Mouse (Mus musculus): ENCODE data around the gene Uqcrc1. TPM values are rescaled to one million over a fixed set of nuclear protein-coding genes. Genes with fewer than 3 reads are reported as not detected.
A peak's percentile ranks its signal among the peaks of the same experiment; 100 is the strongest.

Uqcrc1 gene
- 100 to 1,000 TPM; 390 to 394 TPM for total RNA-seq (2021)

GRCm38 (mm10) chr9:108936418-108937364 lies at the start of gene Uqcrc1:
Uqcrc1 (plus strand) TSS chr9:108936633.
- peak; percentile 96 for DNase-seq (ENCODE audit: low spot score in 2 of 2)
- intact Hi-C loops (cut with DNase I) = loop anchor here (2.0 kb wide), 1 partner anchor 54 kb away; the partner anchor contains the start of gene Pfkfb4

GRCm38 (mm10) chr9:108912308-108912707 lies 24.1 kb upstream of the Uqcrc1 start:
- intact Hi-C loops (cut with DNase I) = no loop called here

GRCm38 (mm10) chr9:108913161-108913560 lies 23.3 kb upstream of the Uqcrc1 start:
- intact Hi-C loops (cut with DNase I) = no loop called here

More at GRCm38 (mm10) chr9:108912308-108912707, 24.1 kb upstream of the Uqcrc1 start:
- no peak for DNase-seq (ENCODE audit: low spot score in 2 of 2)

GRCm38 (mm10) chr9:108913621-108914020 lies 22.8 kb upstream of the Uqcrc1 start:
- intact Hi-C loops (cut with DNase I) = no loop called here
- DNase-seq (ENCODE audit: low spot score in 2 of 2) = no peak

More at GRCm38 (mm10) chr9:108913161-108913560, 23.3 kb upstream of the Uqcrc1 start:
- no peak for DNase-seq (ENCODE audit: low spot score in 2 of 2)

- peak; percentile 42 to 62 for DNase-seq (ENCODE audit: low spot score in 2 of 2)
- intact Hi-C loops (cut with DNase I) = no loop called here
Measured at GRCm38 (mm10) chr9:108914491-108914890, 21.9 kb upstream of the Uqcrc1 start, which contains the start of gene Tmem89. Tmem89 (plus strand) TSS chr9:108914619.

- intact Hi-C loops (cut with DNase I) = no loop called here
- no peak for DNase-seq (ENCODE audit: low spot score in 2 of 2)
Measured at GRCm38 (mm10) chr9:108925897-108926296, 10.5 kb upstream of the Uqcrc1 start.

- intact Hi-C loops (cut with DNase I) = no loop called here
- DNase-seq (ENCODE audit: low spot score in 2 of 2) = no peak
Measured at GRCm38 (mm10) chr9:108928424-108928823, 8.0 kb upstream of the Uqcrc1 start.

- intact Hi-C loops (cut with DNase I) = loop anchor here (2.0 kb wide), 1 partner anchor 55 kb away; the partner anchor contains the start of gene Pfkfb4
- DNase-seq (ENCODE audit: low spot score in 2 of 2) = no peak
Measured at GRCm38 (mm10) chr9:108935991-108936390, 442 bp upstream of the Uqcrc1 start.

GRCm38 (mm10) chr9:108945111-108945510 lies 8.7 kb downstream of the Uqcrc1 start:
- intact Hi-C loops (cut with DNase I) = no loop called here
- peak in 1 of 2 experiments; percentile 37 for DNase-seq (ENCODE audit: low spot score in 2 of 2)

- intact Hi-C loops (cut with DNase I) = no loop called here
- DNase-seq (ENCODE audit: low spot score in 2 of 2) = no peak
Measured at GRCm38 (mm10) chr9:108945608-108946007, 9.2 kb downstream of the Uqcrc1 start.

- intact Hi-C loops (cut with DNase I) = no loop called here
- DNase-seq (ENCODE audit: low spot score in 2 of 2) = no peak
Measured at GRCm38 (mm10) chr9:108949231-108949966, 13.0 kb downstream of the Uqcrc1 start.

- DNase-seq (ENCODE audit: low spot score in 2 of 2) = no peak
- intact Hi-C loops (cut with DNase I) = no loop called here
Measured at GRCm38 (mm10) chr9:108949967-108950728, 13.7 kb downstream of the Uqcrc1 start.

GRCm38 (mm10) chr9:108953081-108953636 lies 16.7 kb downstream of the Uqcrc1 start, which contains the start of gene Col7a1:
Col7a1 (plus strand) TSS chr9:108953586.
- intact Hi-C loops (cut with DNase I) = no loop called here
- no peak for DNase-seq (ENCODE audit: low spot score in 2 of 2)

- no peak for DNase-seq (ENCODE audit: low spot score in 2 of 2)
- intact Hi-C loops (cut with DNase I) = no loop called here
Measured at GRCm38 (mm10) chr9:108955241-108955640, 18.8 kb downstream of the Uqcrc1 start.

- intact Hi-C loops (cut with DNase I) = no loop called here
Measured at GRCm38 (mm10) chr9:108955846-108956245, 19.4 kb downstream of the Uqcrc1 start.

GRCm38 (mm10) chr9:108963577-108963976 lies 27.1 kb downstream of the Uqcrc1 start:
- no peak for DNase-seq (ENCODE audit: low spot score in 2 of 2)
- intact Hi-C loops (cut with DNase I) = no loop called here

More at GRCm38 (mm10) chr9:108955846-108956245, 19.4 kb downstream of the Uqcrc1 start:
- DNase-seq (ENCODE audit: low spot score in 2 of 2) = no peak

GRCm38 (mm10) chr9:108964338-108964737 lies 27.9 kb downstream of the Uqcrc1 start:
- DNase-seq (ENCODE audit: low spot score in 2 of 2) = no peak
- intact Hi-C loops (cut with DNase I) = no loop called here

- intact Hi-C loops (cut with DNase I) = no loop called here
- DNase-seq (ENCODE audit: low spot score in 2 of 2) = no peak
Measured at GRCm38 (mm10) chr9:108970623-108971022, 34.2 kb downstream of the Uqcrc1 start.

GRCm38 (mm10) chr9:108976483-108976882 lies 40.0 kb downstream of the Uqcrc1 start:
- no peak for DNase-seq (ENCODE audit: low spot score in 2 of 2)
- intact Hi-C loops (cut with DNase I) = no loop called here

Measured in left cerebral cortex, postnatal 25 days (tissue).